Mouse (Mus musculus): ENCODE results near the gene Fbxl20.

Fbxl20 gene

GRCm38 (mm10) chr11:98061441-98061840 is 88.8 kb downstream of the Fbxl20 start:
- TF ChIP-seq GATA4 (IDR thresholded peaks at IDR 0.05; ENCODE audit: insufficient replicate concordance, low read length): no peak

- TF ChIP-seq GATA4 (IDR thresholded peaks at IDR 0.05; ENCODE audit: insufficient replicate concordance, low read length): no peak
These were observed 90.0 kb downstream of the Fbxl20 start for GRCm38 (mm10) chr11:98060104-98060692.

- TF ChIP-seq GATA4 (IDR thresholded peaks at IDR 0.05; ENCODE audit: insufficient replicate concordance, low read length): no peak
These were observed 90.5 kb downstream of the Fbxl20 start for GRCm38 (mm10) chr11:98059662-98060061.

GRCm38 (mm10) chr11:98057998-98058397 is 92.2 kb downstream of the Fbxl20 start:
- TF ChIP-seq GATA4 (IDR thresholded peaks at IDR 0.05; ENCODE audit: insufficient replicate concordance, low read length): no peak

- no peak for TF ChIP-seq GATA4 (IDR thresholded peaks at IDR 0.05; ENCODE audit: insufficient replicate concordance, low read length)
These were observed 92.7 kb downstream of the Fbxl20 start for GRCm38 (mm10) chr11:98057466-98057865.

GRCm38 (mm10) chr11:98052989-98053834 is 97.0 kb downstream of the Fbxl20 start, which contains the start of gene Stac2:
Gene Stac2, minus strand, starts transcription at chr11:98053462.
- TF ChIP-seq GATA4 (IDR thresholded peaks at IDR 0.05; ENCODE audit: insufficient replicate concordance, low read length): no peak

GRCm38 (mm10) chr11:98052129-98052988 is 97.8 kb downstream of the Fbxl20 start:
- no peak for TF ChIP-seq GATA4 (IDR thresholded peaks at IDR 0.05; ENCODE audit: insufficient replicate concordance, low read length)

- TF ChIP-seq GATA4 (IDR thresholded peaks at IDR 0.05; ENCODE audit: insufficient replicate concordance, low read length): no peak
These were observed 98.5 kb downstream of the Fbxl20 start for GRCm38 (mm10) chr11:98051611-98052128.

GRCm38 (mm10) chr11:98050940-98051339 is 99.3 kb downstream of the Fbxl20 start:
- no peak for TF ChIP-seq GATA4 (IDR thresholded peaks at IDR 0.05; ENCODE audit: insufficient replicate concordance, low read length)

GRCm38 (mm10) chr11:98050520-98050815 is 99.7 kb downstream of the Fbxl20 start:
- TF ChIP-seq GATA4 (IDR thresholded peaks at IDR 0.05; ENCODE audit: insufficient replicate concordance, low read length): no peak

- TF ChIP-seq GATA4 (IDR thresholded peaks at IDR 0.05; ENCODE audit: insufficient replicate concordance, low read length): no peak
These were observed 100.3 kb downstream of the Fbxl20 start for GRCm38 (mm10) chr11:98049672-98050519.

- TF ChIP-seq GATA4 (IDR thresholded peaks at IDR 0.05; ENCODE audit: insufficient replicate concordance, low read length): no peak
These were observed 102.5 kb downstream of the Fbxl20 start for GRCm38 (mm10) chr11:98047745-98048144.

- TF ChIP-seq GATA4 (IDR thresholded peaks at IDR 0.05; ENCODE audit: insufficient replicate concordance, low read length): peak; percentile 86
These were observed 103.7 kb downstream of the Fbxl20 start for GRCm38 (mm10) chr11:98046466-98046865.

GRCm38 (mm10) chr11:98045596-98045995 is 104.6 kb downstream of the Fbxl20 start:
- no peak for TF ChIP-seq GATA4 (IDR thresholded peaks at IDR 0.05; ENCODE audit: insufficient replicate concordance, low read length)

Measured in liver, adult (tissue).